Mouse (Mus musculus) testis, adult 2 months (tissue): ENCODE results near the gene Ncor2. TPM values are rescaled to one million over a fixed set of nuclear protein-coding genes. Genes with fewer than 3 reads are reported as not detected.

Experiments used
- H3K27ac ChIP-seq: fragments of 200-500 bp; 2 replicates; pipeline ENCODE4 v1.5.1; 2012; ENCODE audit warnings: low read depth, low read length; ENCODE audit not compliant: control insufficient read depth, insufficient read depth
- H3K27me3 ChIP-seq: fragments of 200-500 bp; 2 replicates; pipeline ENCODE4 v1.6.1; 2012; ENCODE audit warnings: mild to moderate bottlenecking, low read length, moderate library complexity; ENCODE audit not compliant: control insufficient read depth, insufficient read depth
- H3K36me3 ChIP-seq: fragments of 200-500 bp; 2 replicates; pipeline ENCODE4 v1.6.1; 2012; ENCODE audit warnings: mild to moderate bottlenecking, low read length; ENCODE audit not compliant: control insufficient read depth, insufficient read depth
- H3K4me1 ChIP-seq: fragments of 200-500 bp; 2 replicates; pipeline ENCODE4 v1.6.1; 2012; ENCODE audit warnings: low read length; ENCODE audit not compliant: control insufficient read depth, insufficient read depth
- H3K4me3 ChIP-seq: fragments of 200-500 bp; 2 replicates; pipeline ENCODE4 v1.5.1; 2012; ENCODE audit warnings: low read depth, mild to moderate bottlenecking, low read length, moderate library complexity, mixed read lengths; ENCODE audit not compliant: control insufficient read depth
- CTCF ChIP-seq: fragments of 200-500 bp; IDR thresholded peaks from 2 replicates; pipeline ENCODE4 v1.5.1; 2012; ENCODE audit warnings: low read depth, mild to moderate bottlenecking, inconsistent platforms, low read length, moderate library complexity; ENCODE audit not compliant: control insufficient read depth, insufficient read depth, insufficient replicate concordance
- POLR2A ChIP-seq: fragments of 200-500 bp; IDR thresholded peaks from 2 replicates; pipeline ENCODE4 v1.6.1; 2012; ENCODE audit warnings: low read depth, mild to moderate bottlenecking, inconsistent platforms, low read length, moderate library complexity; ENCODE audit not compliant: control insufficient read depth
- polyA plus RNA-seq: library from polyadenylated mRNA; depleted of rRNA; stranded (reverse); fragments of >200 nt; gene quantifications from 2 replicates; pipeline ENCODE4 v1.2.3, GENCODE M21; 2012

Gene Ncor2
- polyA plus RNA-seq, 1 experiment, result 28.0 TPM

DNA sequence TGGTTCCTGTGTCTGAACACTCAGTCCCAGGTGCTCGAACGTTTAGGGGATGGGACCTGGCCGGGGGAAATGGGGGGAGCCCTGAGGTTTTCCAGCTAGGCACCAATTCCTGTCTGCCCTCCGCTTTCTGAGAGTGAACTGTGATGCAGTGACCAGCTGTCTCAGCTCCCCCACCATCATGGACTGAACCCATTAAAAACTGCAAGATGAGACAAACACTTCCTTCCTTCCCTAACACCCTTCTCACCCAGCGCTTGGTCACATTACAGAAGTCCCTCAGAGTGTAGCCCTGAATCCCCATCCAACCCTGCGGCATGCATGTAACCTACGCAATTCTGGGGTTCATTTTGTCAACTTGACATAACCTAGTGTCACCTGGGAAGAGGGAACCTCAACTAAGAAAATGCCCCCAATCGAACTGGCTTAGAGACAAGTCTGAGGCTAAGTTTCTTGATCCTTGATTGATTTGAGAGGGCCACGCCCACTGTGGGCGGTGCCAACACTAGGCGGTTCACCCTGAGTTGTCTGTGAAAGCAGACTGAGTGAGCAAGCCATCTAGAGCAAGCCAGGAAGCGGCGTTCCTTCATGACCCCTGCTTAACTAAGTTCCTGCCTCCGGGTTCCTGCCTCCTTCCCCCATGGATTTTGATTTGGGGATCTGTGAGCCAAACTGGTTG lies 41.9 kb downstream of the Ncor2 start:
- H3K27ac ChIP-seq, result no peak overlapping the region
- H3K4me1 ChIP-seq, result peaks cover 47% of the 10 kb centered on the region
- no peaks in the 10 kb centered on the region for H3K27me3 ChIP-seq
- no peaks in the 10 kb centered on the region for H3K36me3 ChIP-seq
- no peak overlapping the region for H3K4me3 ChIP-seq
- no peak for TF ChIP-seq POLR2A
- no peak for TF ChIP-seq CTCF

DNA sequence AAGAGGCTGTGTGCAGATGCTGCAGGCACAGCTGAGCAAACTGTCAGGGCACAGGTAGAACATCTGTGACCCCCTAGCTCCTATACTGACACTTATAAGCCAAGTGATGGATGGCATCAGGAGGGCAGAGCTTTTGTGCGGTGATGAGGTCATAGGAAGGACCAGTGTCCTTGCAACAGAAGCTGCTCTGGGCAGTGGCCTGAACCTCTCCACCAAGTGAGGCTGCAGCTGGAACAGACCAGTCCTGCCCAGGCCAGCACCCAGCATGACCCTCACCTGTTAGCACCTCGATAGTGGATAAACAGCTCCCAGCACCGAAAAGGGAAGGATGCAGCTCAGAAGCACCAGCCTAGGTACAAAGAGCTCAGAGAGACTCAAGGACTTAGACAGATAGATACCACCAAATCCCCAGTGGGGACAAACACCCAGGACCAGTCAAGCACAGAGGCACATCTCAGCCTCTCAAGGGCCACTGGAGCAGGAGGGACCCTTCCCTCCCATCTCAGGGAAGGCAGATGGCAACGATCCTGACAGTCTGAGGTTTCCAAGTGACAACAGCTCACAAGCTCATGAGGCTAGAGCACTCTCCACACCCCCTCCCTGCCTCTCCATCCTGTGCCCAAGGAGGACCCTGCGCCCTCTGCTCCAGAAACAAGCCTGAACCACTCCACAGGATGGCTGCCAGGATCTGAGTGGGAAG lies 42.6 kb downstream of the Ncor2 start:
- no peak for TF ChIP-seq POLR2A
- no peak for TF ChIP-seq CTCF
- peaks cover 45% of the 10 kb centered on the region for H3K4me1 ChIP-seq
- H3K36me3 ChIP-seq, result no peaks in the 10 kb centered on the region
- H3K27ac ChIP-seq, result no peak overlapping the region
- H3K4me3 ChIP-seq, result no peak overlapping the region
- H3K27me3 ChIP-seq, result no peaks in the 10 kb centered on the region

DNA sequence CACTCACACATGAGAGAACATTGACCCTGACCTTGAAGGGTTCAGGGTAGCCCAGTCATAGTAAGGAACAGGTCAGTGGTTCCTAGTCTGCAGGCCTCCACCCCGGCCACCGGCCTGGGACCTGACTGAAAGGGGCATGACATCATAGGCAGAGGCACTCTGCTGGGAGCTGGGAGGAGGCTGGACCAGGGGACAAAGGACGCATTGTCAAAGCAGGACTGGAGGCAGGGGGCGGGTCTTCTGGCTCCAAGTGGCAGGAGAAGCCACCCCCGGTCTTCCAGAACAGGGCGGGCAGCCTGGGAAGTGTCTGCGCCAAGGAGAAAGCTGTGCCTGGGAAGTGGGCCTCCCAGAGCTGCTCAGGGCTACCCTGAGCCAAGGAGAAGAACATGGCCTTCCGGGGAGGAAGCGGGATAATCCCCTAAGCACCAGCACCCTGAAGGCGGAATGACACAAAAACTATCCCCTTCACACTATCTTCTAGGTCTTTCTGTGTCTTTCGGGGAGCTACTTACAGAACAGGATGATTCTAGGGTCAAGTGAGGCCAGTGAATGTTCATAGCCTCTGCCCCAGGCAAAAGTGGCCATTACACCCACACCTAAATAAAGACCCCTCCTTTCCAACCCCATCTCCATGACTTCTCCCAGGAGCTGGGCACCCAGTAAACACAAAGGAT lies 44.1 kb downstream of the Ncor2 start:
- Histone ChIP-seq H3K27ac (peak overlapping the region; percentile 36), H3K27me3 (no peaks in the 10 kb centered on the region), H3K4me3 (no peak overlapping the region), H3K4me1 (peaks cover 34% of the 10 kb centered on the region), H3K36me3 (no peaks in the 10 kb centered on the region)
- TF ChIP-seq POLR2A (no peak), CTCF (no peak)

DNA sequence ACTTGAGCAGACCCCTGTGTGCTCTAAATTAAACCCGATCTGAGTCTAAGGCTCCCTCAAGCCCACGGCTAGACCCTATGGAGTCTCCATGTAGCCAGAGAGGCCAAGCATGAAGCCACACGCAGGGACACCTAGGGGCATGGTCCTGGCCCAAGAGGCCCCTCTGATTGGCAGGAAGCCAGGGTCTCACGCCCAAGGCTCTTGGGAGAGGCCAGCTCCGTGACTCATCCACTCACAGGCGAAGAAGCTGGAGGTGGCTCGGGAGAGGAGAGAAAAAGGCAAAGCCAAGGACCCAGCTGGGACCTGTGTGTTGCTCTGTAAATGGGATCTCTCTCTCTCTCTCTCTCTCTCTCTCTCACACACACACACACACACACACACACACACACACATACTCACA lies 44.6 kb downstream of the Ncor2 start:
- H3K4me1 ChIP-seq, result peaks cover 34% of the 10 kb centered on the region
- no peak overlapping the region for H3K4me3 ChIP-seq
- TF ChIP-seq POLR2A (no peak), CTCF (no peak)
- no peaks in the 10 kb centered on the region for H3K36me3 ChIP-seq
- H3K27me3 ChIP-seq, result no peaks in the 10 kb centered on the region
- no peak overlapping the region; the same call in 1 of the 2 replicates for H3K27ac ChIP-seq

DNA sequence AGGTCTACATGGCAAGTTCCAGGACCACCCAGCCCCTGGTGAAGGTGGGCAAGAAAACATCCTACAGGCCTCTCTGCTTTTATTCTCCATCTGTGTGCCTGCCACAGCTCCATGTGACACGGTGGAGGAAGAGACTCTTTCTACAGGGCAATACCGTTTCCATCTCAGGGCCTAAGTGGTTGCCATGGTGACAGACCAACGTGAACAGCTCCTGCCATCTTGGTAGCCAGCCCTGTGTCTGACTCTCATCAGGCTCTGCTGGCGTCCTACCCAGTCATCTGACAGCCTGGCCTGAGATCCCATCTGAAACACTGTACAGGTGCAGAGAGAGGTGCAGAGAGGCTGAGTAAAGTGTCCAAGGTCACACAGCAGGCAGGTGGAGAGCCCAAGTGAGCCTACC lies 45.4 kb downstream of the Ncor2 start:
- H3K27ac ChIP-seq, result no peak overlapping the region
- TF ChIP-seq POLR2A (no peak), CTCF (no peak)
- peak overlapping the region; percentile 6; the same call in 1 of the 2 replicates for H3K4me3 ChIP-seq
- no peaks in the 10 kb centered on the region for H3K27me3 ChIP-seq
- peaks cover 35% of the 10 kb centered on the region for H3K4me1 ChIP-seq
- H3K36me3 ChIP-seq, result no peaks in the 10 kb centered on the region

DNA sequence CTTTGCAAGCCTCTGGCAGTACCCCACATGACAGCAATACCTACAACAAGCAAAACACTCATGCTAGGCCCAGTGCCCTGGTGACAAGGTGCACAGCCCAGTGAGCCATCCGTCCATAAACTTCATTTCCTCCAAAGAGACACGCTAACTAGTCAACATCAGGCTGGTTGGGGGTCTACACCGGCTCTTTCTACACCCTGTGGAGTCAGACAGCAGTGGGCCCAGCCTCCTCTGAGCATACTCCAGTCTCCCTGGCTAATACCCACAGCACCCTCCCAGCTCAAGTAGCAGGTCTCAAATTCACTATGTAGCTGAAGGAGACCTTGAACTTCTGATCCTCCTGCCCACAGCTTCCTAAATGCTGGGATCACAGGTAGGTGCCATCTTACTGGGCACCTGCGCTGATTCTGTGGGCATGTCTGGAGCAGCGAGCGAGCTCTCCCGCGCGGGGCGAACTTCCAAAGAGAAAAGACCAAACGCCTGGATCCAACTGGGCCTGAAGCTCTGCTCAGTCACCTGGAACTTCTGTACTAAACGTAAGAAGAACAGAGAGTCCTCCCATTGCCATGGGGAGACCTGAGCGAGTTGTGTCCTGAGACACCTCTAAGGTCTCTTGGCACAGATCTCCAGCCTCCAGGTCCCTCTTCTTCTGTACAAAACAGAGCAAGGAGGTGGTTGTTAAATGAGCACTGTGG lies 46.3 kb downstream of the Ncor2 start:
- Histone ChIP-seq H3K27ac (no peak overlapping the region), H3K27me3 (no peaks in the 10 kb centered on the region), H3K4me3 (no peak overlapping the region), H3K4me1 (peaks cover 31% of the 10 kb centered on the region), H3K36me3 (no peaks in the 10 kb centered on the region)
- TF ChIP-seq POLR2A (no peak), CTCF (no peak)

DNA sequence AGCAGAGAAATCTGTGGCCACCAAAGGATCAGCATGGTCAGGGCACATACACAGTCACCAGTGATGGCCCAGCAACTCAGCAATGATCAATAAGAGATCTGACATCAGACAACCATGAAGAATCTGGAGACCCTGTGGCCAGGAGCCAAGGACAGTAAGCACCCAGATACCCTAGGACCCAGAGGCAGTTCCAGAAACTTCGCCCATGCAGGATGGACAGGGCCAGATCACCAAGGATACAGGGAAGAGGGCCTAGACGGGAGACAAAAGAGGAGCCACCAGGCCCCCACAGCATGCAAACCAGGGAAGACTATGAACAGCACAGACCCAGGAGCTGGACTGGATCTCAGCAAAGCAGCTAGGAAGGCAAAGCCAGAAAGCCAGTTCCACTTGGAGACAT lies 47.0 kb downstream of the Ncor2 start:
- Histone ChIP-seq H3K27ac (no peak overlapping the region), H3K4me1 (peaks cover 30% of the 10 kb centered on the region), H3K36me3 (no peaks in the 10 kb centered on the region), H3K27me3 (no peaks in the 10 kb centered on the region), H3K4me3 (no peak overlapping the region)
- TF ChIP-seq CTCF (no peak), POLR2A (no peak)
